Comparison of ENCODE assay signal across 8 mouse cellular contexts in genomic region chr17:74717618-74718151, GRCm38 (mm10). TPM values are rescaled to one million over a fixed set of nuclear protein-coding genes. Genes with fewer than 3 reads are reported as not detected.
DNase-seq lines count a peak whose midpoint lies in the region; ATAC-seq lines count a peak whose summit lies in the region.

TSS of gene Ttc27 (plus strand) at chr17:74717732.

- H3K36me3 ChIP-seq in hindbrain, embryonic 11.5 days (ENCODE audit: control insufficient read depth, insufficient read depth, low read length): no peaks in the 10 kb centered on the region

- peak; percentile 94 for ATAC-seq in hindbrain, embryonic 11.5 days (ENCODE audit: low FRiP score)

- H3K27ac ChIP-seq in hindbrain, embryonic 11.5 days (ENCODE audit: low read depth, low read length): no peak within 1 kb of the TSS

- peak; percentile 87 for DNase-seq in Muller cell, postnatal 12 days (ENCODE audit: inconsistent ontology term)
- peak; percentile 94 for DNase-seq in cerebellum, adult 9-11 months
- DNase-seq in frontal cortex, adult 2 months (ENCODE audit: extremely low spot score in 1 of 2, low spot score in 1 of 2): peak; percentile 93 to 99
- peak; percentile 96 for DNase-seq in hindbrain, embryonic 11.5 days (ENCODE audit: low spot score)
- peak; percentile 96 to 97 for DNase-seq in layer of hippocampus, postnatal 10 days (ENCODE audit: low spot score in 2 of 2)
- DNase-seq in lung, postnatal 10 days: peak; percentile 98
- peak; percentile 93 for DNase-seq in ovary, postnatal 36 days (ENCODE audit: low spot score)
- peak; percentile 94 for DNase-seq in thymus, postnatal 25 days

- no peaks in the 10 kb centered on the region for H3K27me3 ChIP-seq in hindbrain, embryonic 11.5 days (ENCODE audit: control insufficient read depth, insufficient read depth, low read length)

- H3K9ac ChIP-seq in hindbrain, embryonic 11.5 days (ENCODE audit: low read depth, low read length): peak within 1 kb of the TSS; percentile 63

- H3K4me3 ChIP-seq in hindbrain, embryonic 11.5 days (ENCODE audit: low read depth, low read length): peak within 1 kb of the TSS; percentile 85

- H3K4me1 ChIP-seq in hindbrain, embryonic 11.5 days (replicated peaks; ENCODE audit: control insufficient read depth, insufficient read depth, low read length): no peaks in the 10 kb centered on the region

- under 1% methylated on average over 31 of the region's 31 CpGs for WGBS in hindbrain, embryonic 11.5 days

- H3K4me2 ChIP-seq in hindbrain, embryonic 11.5 days (replicated peaks; ENCODE audit: low read depth, low read length): peak within 1 kb of the TSS; percentile 71

- no peaks in the 10 kb centered on the region for H3K9me3 ChIP-seq in hindbrain, embryonic 11.5 days (ENCODE audit: control insufficient read depth, low read length)

RNA-seq across cellular contexts. Expression of gene Ttc27, which starts in this region (rescaled TPM):
- 13.0 and 13.5 TPM in 2 replicates for polyA plus RNA-seq in frontal cortex, adult 2 months (2012; rRNA removed)
- polyA plus RNA-seq in hindbrain, embryonic 11.5 days (2014; fragmentation: Nextera tagmentation; extraction: Ambion mirVana): 21.8 and 22.0 TPM in 2 replicates
- total RNA-seq in layer of hippocampus, postnatal 10 days (2021): 10 to 100 TPM; 23.9 to 24.9 TPM
